Comparison of ENCODE assay signal across 9 mouse cellular contexts in the genomic region with DNA sequence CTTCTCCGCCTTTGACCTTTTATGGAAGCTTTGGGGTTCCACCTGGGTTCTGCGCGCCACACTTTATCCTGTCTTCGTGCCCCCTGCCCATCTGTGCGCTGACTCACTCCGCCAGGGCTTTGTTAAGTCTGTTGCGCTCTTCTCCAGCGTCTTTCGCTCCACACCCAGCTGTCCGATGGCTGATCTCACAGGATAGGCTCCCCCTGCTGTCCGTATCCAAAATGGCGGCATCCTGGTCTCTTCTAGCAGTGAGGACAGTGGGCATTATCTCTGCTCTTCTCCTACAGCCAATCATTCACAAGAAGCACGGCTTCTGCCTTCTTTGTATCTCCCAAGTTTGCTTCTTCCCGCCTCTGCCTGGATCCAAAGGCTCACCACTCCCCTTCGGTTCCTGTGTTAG. TPM values are rescaled to one million over a fixed set of nuclear protein-coding genes. Genes with fewer than 3 reads are reported as not detected.
A peak's percentile ranks its signal among the peaks of the same experiment; 100 is the strongest.
DNase-seq lines count a peak whose midpoint lies in the region; ATAC-seq lines count a peak whose summit lies in the region.
"Had no signal": no experiment of that assay in that cellular context is flagged by ENCODE, and none has a peak within 500 bp of the region (broad histone marks: within the 10 kb centered on the region; RNA-seq: fewer than 3 reads in every experiment).

No protein-coding gene starts in this region.

- no peaks in the 10 kb centered on the region for H3K4me1 ChIP-seq in kidney, embryonic 15.5 days

- 32% methylated on average over 15 of the region's 15 CpGs for WGBS in kidney, embryonic 15.5 days

- peaks cover 8% of the 10 kb centered on the region; the same call in 1 of the 2 replicates for H3K27me3 ChIP-seq in kidney, embryonic 15.5 days

- H3K9ac ChIP-seq in kidney, embryonic 15.5 days = no peak overlapping the region

- no peak for DNase-seq in kidney, adult 18-20 months
- peak; percentile 25 for DNase-seq in heart, postnatal 4 days
- peak; percentile 40 for DNase-seq in lung, postnatal 10 days
- DNase-seq in testis, postnatal 10 days (ENCODE audit: low spot score) = peak; percentile 49
- DNase-seq in ovary, postnatal 14 days (ENCODE audit: low spot score) = no peak
- no peak for DNase-seq in Muller cell, postnatal 12 days (ENCODE audit: inconsistent ontology term)

- H3K36me3 ChIP-seq in kidney, embryonic 15.5 days = no peaks in the 10 kb centered on the region

- ATAC-seq in kidney, embryonic 15.5 days (replicated peaks; ENCODE audit: low FRiP score) = 0 out of 2 replicates have a peak, but pooled peaks have one; percentile 52
- peak; percentile 86 for ATAC-seq in common myeloid progenitor, adult 5-6 weeks (replicated peaks; ENCODE audit: low read depth, poor library complexity, severe bottlenecking)

- peak overlapping the region; percentile 36 for H3K4me2 ChIP-seq in kidney, embryonic 15.5 days

- no peak overlapping the region for H3K4me3 ChIP-seq in kidney, embryonic 15.5 days (replicated peaks)
- H3K4me3 ChIP-seq: myocyte had no signal

- no peaks in the 10 kb centered on the region for H3K9me3 ChIP-seq in kidney, embryonic 15.5 days (replicated peaks)

- H3K27ac ChIP-seq in kidney, embryonic 15.5 days = no peak overlapping the region

RNA-seq across cellular contexts. Expression of a gene that starts 23.8 kb away (rescaled TPM):
- polyA plus RNA-seq in kidney, embryonic 15.5 days (2015; fragmentation: Nextera tagmentation; extraction: Ambion mirVana) = 0.55 and 0.90 TPM in 2 replicates
- not detected in 2 replicates for total RNA-seq in common myeloid progenitor, adult 5-6 weeks (2017)
- not detected for total RNA-seq in heart, postnatal 4 days (2021)
- polyA plus RNA-seq: myocyte had no signal

Comparison
In these comparisons a context has a peak if more than half of its experiments do, and no peak if none do; other contexts are left out.
1. DNase-seq: peak in heart, postnatal 4 days (single experiment), lung, postnatal 10 days (single experiment) and testis, postnatal 10 days (single experiment); none in kidney, adult 18-20 months (single experiment), ovary, postnatal 14 days (single experiment) and Muller cell, postnatal 12 days (single experiment).